Mouse (Mus musculus): ENCODE measurements around the gene Rpa1.
"Not testable (repeated sequence)": the region's sequence is repeated elsewhere in the genome, so short reads cannot be mapped to it uniquely, and the experiment has no call there.

GRCm38 (mm10) chr11:75295534-75295933, 52.6 kb downstream of the Rpa1 start:
- TF ChIP-seq CTCF (IDR thresholded peaks at IDR 0.05; ENCODE audit: borderline replicate concordance, control insufficient read depth, extremely low read depth, insufficient read depth, low read length, poor library complexity); POLR2A (IDR thresholded peaks at IDR 0.05; ENCODE audit: control insufficient read depth, extremely low read depth, insufficient read depth, low read length, poor library complexity): not testable (repeated sequence)
